Mouse (Mus musculus) bone marrow macrophage, adult 2 months (primary cell): ENCODE measurements at regions not wholly inside any gene's neighbourhood (a gene's known extent, or its start where the extent isn't known, plus 50 kb on each side); places are given as distances from the start of the nearest gene placed in this dataset.

Experiments used
- CTCF ChIP-seq: IDR thresholded peaks from 2 replicates; pipeline ENCODE4 v1.5.1; 2012; ENCODE audit warnings: low read depth, mild to moderate bottlenecking, low read length, moderate library complexity
- POLR2A ChIP-seq: IDR thresholded peaks from 2 replicates; pipeline ENCODE4 v1.6.1; 2012; ENCODE audit warnings: mild to moderate bottlenecking, low read depth, low read length, borderline replicate concordance

GRCm38 (mm10) chr2:50586321-50587050, 289.9 kb upstream of the Mmadhc start:
- TF ChIP-seq CTCF (no peak), POLR2A (no peak)
